Mouse (Mus musculus) Patski (cell line): Measurements from ENCODE around the gene Lrrn3. TPM values are rescaled to one million over a fixed set of nuclear protein-coding genes. Genes with fewer than 3 reads are reported as not detected.
A peak's percentile ranks its signal among the peaks of the same experiment; 100 is the strongest.

Experiments
- ATAC-seq: fragments of 100-300 bp; one replicate; pipeline ENCODE4 v1.8.0; 2021
- CTCF ChIA-PET: fragments of 350-600 bp; sonication (Branson Sonifier 250); formaldehyde crosslinking; loops from one replicate; lab custom pipeline; 2022; ENCODE audit warnings: inconsistent platforms; lab: Charles Lee
- POLR2A ChIA-PET: fragments of 350-600 bp; sonication (Branson Sonifier 250); formaldehyde crosslinking; loops from one replicate; lab custom pipeline; 2022; ENCODE audit warnings: antibody characterized with exemption, inconsistent platforms; lab: Charles Lee
- DNase-seq: peaks from one replicate; pipeline ENCODE4 v3.0.0-alpha.2; 2011; ENCODE audit warnings: low read depth, low spot score
- H3K27me3 ChIP-seq: fragments of 371-371 bp; one replicate; pipeline ENCODE4 v1.5.1; 2021
- CTCF ChIP-seq: fragments of 100-300 bp; IDR thresholded peaks from one replicate; pipeline ENCODE4 v1.5.1; 2021
- in situ Hi-C: fragments of 300-500 bp; cut with MboI; formaldehyde crosslinking; loops from 3 replicates; pipeline ENCODE4 v1.11.1; 2018; ENCODE audit warnings: low pct_unique_long_range_greater_than_20kb, mixed read lengths
- polyA plus RNA-seq: library from polyadenylated mRNA; unstranded; gene quantifications from one replicate; pipeline ENCODE4 v1.2.3, GENCODE M21; 2021

Lrrn3 gene
- 8.4 TPM for polyA plus RNA-seq

GRCm38 (mm10) chr12:41486331-41486730 is at the start of gene Lrrn3:
Gene Lrrn3, minus strand, starts transcription at chr12:41486431.
- no peak for DNase-seq
- in situ Hi-C loops, result loop anchor here (5.0 kb wide), 1 partner anchor 649 kb away; no protein-coding TSS in a partner anchor
- H3K27me3 ChIP-seq, result no peaks in the 10 kb centered on the region
- no peak for ATAC-seq
- ChIA-PET CTCF (interaction anchor here (0.7 to 2.2 kb wide), 2 partner anchors 196 to 374 kb away, joined by 3 to 9 read pairs; no protein-coding TSS in a partner anchor), POLR2A (no interaction called here)
- TF ChIP-seq CTCF, result no peak

GRCm38 (mm10) chr12:41528410-41528809 is 42.2 kb upstream of the Lrrn3 start:
- ChIA-PET CTCF (no interaction called here), POLR2A (no interaction called here)
- no peaks in the 10 kb centered on the region for H3K27me3 ChIP-seq
- no peak for ATAC-seq
- no peak for TF ChIP-seq CTCF
- DNase-seq, result no peak
- in situ Hi-C loops, result no loop called here

DNA sequence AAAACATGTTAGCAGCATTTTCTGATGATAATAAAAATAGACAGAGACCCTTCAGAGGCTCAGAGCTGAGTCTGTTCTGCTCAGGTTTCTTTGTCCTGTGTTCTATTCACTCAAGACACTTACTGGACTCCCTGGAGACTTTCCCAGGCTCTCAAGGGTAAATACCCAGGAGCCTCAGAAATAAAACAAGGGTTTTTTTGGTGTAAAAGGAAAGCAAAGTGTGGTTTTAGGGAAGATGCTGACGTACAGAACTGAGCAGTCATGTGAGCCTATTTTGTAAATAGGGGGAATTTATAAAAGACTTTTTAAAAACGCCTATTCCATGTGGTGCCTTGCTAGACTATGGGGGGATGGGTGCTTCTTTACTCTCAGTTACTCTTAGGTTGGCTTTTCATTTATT is 40.5 kb upstream of the Lrrn3 start:
- ChIA-PET POLR2A (no interaction called here), CTCF (no interaction called here)
- no peaks in the 10 kb centered on the region for H3K27me3 ChIP-seq
- DNase-seq (no peak), ATAC-seq (no peak)
- no peak for TF ChIP-seq CTCF
- in situ Hi-C loops, result no loop called here

- in situ Hi-C loops, result no loop called here
- ChIA-PET POLR2A (no interaction called here), CTCF (interaction anchor here (2.7 kb wide), 1 partner anchor 8 kb away, joined by 9 read pairs; no protein-coding TSS in a partner anchor)
- DNase-seq, result no peak
- TF ChIP-seq CTCF, result no peak
- ATAC-seq, result no peak
- no peaks in the 10 kb centered on the region for H3K27me3 ChIP-seq
Measured at GRCm38 (mm10) chr12:41521671-41522070, 35.4 kb upstream of the Lrrn3 start.

GRCm38 (mm10) chr12:41520326-41520725 is 34.1 kb upstream of the Lrrn3 start:
- CTCF ChIA-PET, result no interaction called here

DNA sequence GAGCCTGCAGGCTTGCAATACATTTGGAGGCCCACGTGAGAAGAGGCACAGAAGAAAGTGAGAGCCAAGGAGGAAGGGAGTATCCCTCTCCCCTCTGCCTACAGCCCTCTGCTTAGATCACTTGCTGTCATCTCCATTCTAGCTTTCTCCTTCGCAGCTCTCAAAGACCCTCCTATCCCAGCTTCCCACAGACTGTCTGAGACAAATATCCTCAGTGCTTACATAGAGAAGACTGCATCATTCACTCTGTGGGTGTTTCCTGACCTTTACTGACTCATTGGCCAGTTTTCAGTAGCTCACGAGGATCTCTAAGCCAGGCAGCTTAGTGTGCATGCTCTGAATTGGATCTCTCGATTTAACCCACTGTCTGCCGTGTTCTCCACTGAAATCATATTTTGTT is 32.7 kb upstream of the Lrrn3 start:
- in situ Hi-C loops, result no loop called here
- no peak for TF ChIP-seq CTCF
- ChIA-PET CTCF (interaction anchor here (1.7 kb wide), 1 partner anchor 10 kb away, joined by 5 read pairs; no protein-coding TSS in a partner anchor), POLR2A (interaction anchor here (0.6 kb wide), 1 partner anchor 1298 kb away, joined by 3 read pairs; no protein-coding TSS in a partner anchor)
- no peak for DNase-seq
- no peak for ATAC-seq
- no peaks in the 10 kb centered on the region for H3K27me3 ChIP-seq

More at GRCm38 (mm10) chr12:41520326-41520725, 34.1 kb upstream of the Lrrn3 start:
- ATAC-seq (no peak), DNase-seq (no peak)
- in situ Hi-C loops, result no loop called here
- no peaks in the 10 kb centered on the region for H3K27me3 ChIP-seq
- TF ChIP-seq CTCF, result no peak
- POLR2A ChIA-PET, result no interaction called here

DNA sequence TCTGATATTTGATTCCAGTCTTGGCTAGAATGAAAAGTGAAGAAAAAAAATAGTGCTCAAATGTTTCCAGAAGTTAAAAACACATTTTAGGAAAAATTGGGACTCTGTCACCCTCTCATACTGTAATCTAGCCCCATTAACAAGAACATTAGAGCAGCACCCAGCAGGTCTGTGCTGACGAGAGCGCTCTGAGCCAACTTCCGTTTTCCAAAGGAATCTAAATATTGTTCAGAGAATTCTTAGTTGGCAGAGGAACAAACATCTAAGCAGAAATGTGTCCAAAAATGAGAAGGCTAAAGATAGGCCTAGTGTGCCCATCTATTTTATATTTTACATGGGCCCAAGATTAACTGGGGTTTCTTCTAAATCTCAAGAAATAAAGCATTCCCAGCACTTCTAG is 24.4 kb upstream of the Lrrn3 start:
- in situ Hi-C loops, result no loop called here
- ChIA-PET POLR2A (no interaction called here), CTCF (no interaction called here)
- no peaks in the 10 kb centered on the region for H3K27me3 ChIP-seq
- DNase-seq (no peak), ATAC-seq (no peak)
- no peak for TF ChIP-seq CTCF

DNA sequence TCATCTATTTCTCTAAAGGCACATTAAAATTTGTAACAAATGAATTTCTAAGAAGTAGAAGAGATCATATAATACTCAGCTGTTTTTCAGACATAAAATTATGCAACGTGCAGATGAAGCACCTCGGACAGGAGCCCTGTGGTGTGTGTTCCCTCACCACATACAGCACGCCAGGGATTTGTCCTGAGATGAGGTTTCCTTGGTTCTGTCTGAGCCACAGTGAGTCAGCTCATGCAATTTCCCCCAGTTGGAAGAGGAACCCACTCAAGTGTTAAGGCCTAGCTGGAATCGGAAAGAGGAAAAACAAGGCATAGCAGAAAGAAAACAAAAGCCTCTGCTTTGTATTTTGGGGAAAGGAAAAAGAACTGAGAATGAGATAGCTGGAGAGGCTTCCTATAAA is 22.4 kb upstream of the Lrrn3 start:
- in situ Hi-C loops, result no loop called here
- DNase-seq, result peak; percentile 75
- ChIA-PET CTCF (interaction anchor here (1.2 kb wide), 1 partner anchor 10 kb away, joined by 5 read pairs; no protein-coding TSS in a partner anchor), POLR2A (interaction anchor here (0.6 kb wide), 1 partner anchor 246 kb away, joined by 3 read pairs; no protein-coding TSS in a partner anchor)
- ATAC-seq, result peak; percentile 100
- no peaks in the 10 kb centered on the region for H3K27me3 ChIP-seq
- TF ChIP-seq CTCF, result no peak

DNA sequence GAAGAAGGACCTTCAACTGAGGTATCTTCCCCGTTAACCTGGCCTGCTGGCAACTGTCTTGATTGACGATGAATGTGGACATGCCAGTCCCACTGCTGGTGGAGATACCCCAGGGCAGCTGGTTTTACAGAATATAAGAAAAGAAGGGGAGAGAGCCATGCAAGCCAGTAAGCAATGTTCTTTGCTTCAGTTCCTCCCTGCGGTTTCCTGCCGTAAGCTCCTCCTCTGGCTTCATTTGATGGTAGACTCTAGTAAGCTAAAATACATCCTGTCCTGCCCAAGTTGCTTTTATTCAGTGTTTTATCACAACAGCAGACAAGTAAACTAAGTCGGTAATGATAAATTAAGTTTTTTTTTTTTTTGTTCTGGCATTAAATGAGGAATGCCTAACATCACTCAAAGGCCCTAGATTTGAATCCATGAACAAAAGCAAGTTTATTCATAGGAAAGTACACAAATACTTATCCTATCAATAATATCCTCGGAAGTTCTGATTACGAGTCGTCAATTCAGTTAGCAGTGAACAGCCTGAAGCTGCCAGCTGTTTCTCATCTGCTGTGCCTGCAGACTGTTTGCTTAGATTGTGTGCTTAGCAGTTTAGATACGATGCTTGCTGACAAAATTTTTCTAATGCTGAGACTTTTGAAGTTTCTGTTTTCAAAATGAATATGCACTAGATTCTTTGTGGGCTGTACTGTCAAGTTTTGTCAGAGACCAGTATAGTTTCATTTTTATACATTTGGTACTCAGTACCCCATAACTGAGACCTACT is 14.0 kb upstream of the Lrrn3 start:
- DNase-seq (no peak), ATAC-seq (no peak)
- CTCF ChIA-PET, result no interaction called here
- H3K27me3 ChIP-seq, result no peaks in the 10 kb centered on the region
- in situ Hi-C loops, result no loop called here
- POLR2A ChIA-PET, result interaction anchor here (0.6 to 0.7 kb wide), 2 partner anchors 11 to 764 kb away, joined by 4 to 7 read pairs; no protein-coding TSS in a partner anchor
- no peak for TF ChIP-seq CTCF

GRCm38 (mm10) chr12:41494620-41495019 is 8.4 kb upstream of the Lrrn3 start:
- in situ Hi-C loops, result no loop called here
- DNase-seq (no peak), ATAC-seq (no peak)
- ChIA-PET POLR2A (no interaction called here), CTCF (no interaction called here)
- TF ChIP-seq CTCF, result no peak
- no peaks in the 10 kb centered on the region for H3K27me3 ChIP-seq

DNA sequence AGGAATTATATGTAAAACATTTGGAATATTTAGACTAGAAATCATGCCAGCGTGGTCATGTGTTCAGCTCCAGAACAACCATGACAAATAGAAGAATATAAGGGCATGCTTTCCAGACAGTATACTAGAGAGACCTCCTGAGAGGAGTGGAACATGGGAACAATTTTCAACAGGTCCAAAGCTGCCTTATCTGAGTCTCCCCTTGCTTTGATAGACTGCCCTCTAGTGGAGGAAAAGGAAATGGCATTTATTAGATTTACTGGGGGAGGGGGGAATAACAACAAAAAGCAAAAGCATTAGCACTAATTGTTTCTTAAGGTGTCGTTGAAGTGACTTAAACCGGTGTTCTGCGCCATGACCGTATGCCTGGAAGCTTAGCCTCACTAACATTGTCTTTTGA is 774 bp upstream of the Lrrn3 start:
- DNase-seq (no peak), ATAC-seq (peak; percentile 44)
- CTCF ChIA-PET, result interaction anchor here (0.7 to 2.2 kb wide), 2 partner anchors 197 to 374 kb away, joined by 3 to 9 read pairs; no protein-coding TSS in a partner anchor
- TF ChIP-seq CTCF, result peak; percentile 78
- no peaks in the 10 kb centered on the region for H3K27me3 ChIP-seq
- POLR2A ChIA-PET, result no interaction called here
- in situ Hi-C loops, result loop anchor here (5.0 kb wide), 1 partner anchor 650 kb away; no protein-coding TSS in a partner anchor
